Mouse (Mus musculus) lung, postnatal 0 days (tissue): ENCODE results near the gene Fignl1. TPM values are rescaled to one million over a fixed set of nuclear protein-coding genes. Genes with fewer than 3 reads are reported as not detected.
A peak's percentile ranks its signal among the peaks of the same experiment; 100 is the strongest.

Experiments used
- ATAC-seq: fragments of 200-750 bp; cut with Nextera tagmentation; 2 replicates; pipeline ENCODE4 v1.8.0; 2017; ENCODE audit warnings: moderate library complexity
- DNase-seq: peaks from one replicate; pipeline ENCODE4 v3.0.0-alpha.2; 2016; ENCODE audit warnings: low spot score
- H3K27ac ChIP-seq: fragments of 300-500 bp; sonication (generic); 2 replicates; pipeline ENCODE4 v1.5.1; 2014; ENCODE audit warnings: antibody characterized with exemption, mild to moderate bottlenecking, low read length, mixed read lengths
- H3K27me3 ChIP-seq: fragments of 300-500 bp; sonication (generic); replicated peaks from 2 replicates; pipeline ENCODE4 v1.6.1; 2014; ENCODE audit warnings: low read length, mixed read lengths; ENCODE audit not compliant: insufficient read depth
- H3K36me3 ChIP-seq: fragments of 300-500 bp; sonication (generic); 2 replicates; pipeline ENCODE4 v1.6.1; 2014; ENCODE audit warnings: low read length, mixed read lengths; ENCODE audit not compliant: insufficient read depth
- H3K4me1 ChIP-seq: fragments of 300-500 bp; sonication (generic); 2 replicates; pipeline ENCODE4 v1.6.1; 2014; ENCODE audit warnings: antibody characterized with exemption, low read depth, low read length, mixed read lengths; ENCODE audit not compliant: insufficient read depth
- H3K4me2 ChIP-seq: fragments of 300-500 bp; sonication (generic); replicated peaks from 2 replicates; pipeline ENCODE4 v1.6.1; 2014; ENCODE audit warnings: low read depth, mild to moderate bottlenecking, low read length, moderate library complexity, mixed read lengths
- H3K4me3 ChIP-seq: fragments of 300-500 bp; sonication (generic); 2 replicates; pipeline ENCODE4 v1.5.1; 2014; ENCODE audit warnings: low read depth, low read length
- H3K9ac ChIP-seq: fragments of 300-500 bp; sonication (generic); replicated peaks from 2 replicates; pipeline ENCODE4 v1.6.1; 2014; ENCODE audit warnings: low read depth, mild to moderate bottlenecking
- H3K9me3 ChIP-seq: fragments of 300-500 bp; sonication (generic); 2 replicates; pipeline ENCODE4 v1.6.1; 2016; ENCODE audit warnings: low read length, mixed read lengths
- CTCF ChIP-seq: IDR thresholded peaks from 2 replicates; pipeline ENCODE4 v1.5.1; 2016; ENCODE audit warnings: antibody characterized with exemption, mild to moderate bottlenecking
- EP300 ChIP-seq: IDR thresholded peaks from 2 replicates; pipeline ENCODE4 v1.6.1; 2016; ENCODE audit warnings: antibody characterized with exemption, mild to moderate bottlenecking, control low read depth
- WGBS: fragments of 180-500 bp; shearing (Covaris S2); extraction: QIAGEN DNeasy Blood & Tissue Kit; methylation state at CpG from one replicate; pipeline ENCODE4 v1.1.7; 2014; 5-methylcytosine and 5-hydroxymethylcytosine counted together
- polyA plus RNA-seq: library from polyadenylated mRNA; unstranded; fragments of >200 nt; fragmentation: Nextera tagmentation; extraction: Ambion mirVana; gene quantifications from 2 replicates; pipeline ENCODE4 v1.2.1, GENCODE M21; 2015

Fignl1 gene
- polyA plus RNA-seq, 1 experiment from 2014 or later: 4.2 TPM

- 64% methylated on average over 2 of the region's 2 CpGs for WGBS
- DNase-seq: no peak
- Histone ChIP-seq H3K9ac (no peak overlapping the region), H3K9me3 (no peaks in the 10 kb centered on the region), H3K4me2 (no peak overlapping the region), H3K27ac (no peak overlapping the region), H3K4me3 (no peak overlapping the region), H3K4me1 (peaks cover 18% of the 10 kb centered on the region; the same call in 1 of the 2 replicates), H3K36me3 (no peaks in the 10 kb centered on the region), H3K27me3 (no peaks in the 10 kb centered on the region)
- ATAC-seq: no peak
- TF ChIP-seq CTCF: no peak
Observed at GRCm38 (mm10) chr11:11840746-11841145, 32.0 kb upstream of the Fignl1 start.

- DNase-seq (no peak), ATAC-seq (no peak)
- Histone ChIP-seq H3K4me2 (no peak overlapping the region), H3K36me3 (no peaks in the 10 kb centered on the region), H3K4me1 (peaks cover 21% of the 10 kb centered on the region; the same call in 1 of the 2 replicates), H3K9ac (no peak overlapping the region), H3K4me3 (no peak overlapping the region), H3K27me3 (no peaks in the 10 kb centered on the region), H3K27ac (no peak overlapping the region), H3K9me3 (no peaks in the 10 kb centered on the region)
- no peak for TF ChIP-seq CTCF
- TF ChIP-seq EP300: no peak
- WGBS: 85% methylated on average over 7 of the region's 7 CpGs
Observed at GRCm38 (mm10) chr11:11839874-11840273, 31.1 kb upstream of the Fignl1 start.

- 0 out of 2 replicates have a peak, but pooled peaks have one; percentile 22 for ATAC-seq
- H3K4me2 ChIP-seq: no peak overlapping the region; the same call in 1 of the 2 replicates
Observed at GRCm38 (mm10) chr11:11837384-11837783, 28.6 kb upstream of the Fignl1 start.

GRCm38 (mm10) chr11:11836713-11837370, 28.1 kb upstream of the Fignl1 start:
- H3K27me3 ChIP-seq: no peaks in the 10 kb centered on the region
- H3K4me3 ChIP-seq: no peak overlapping the region
- H3K9ac ChIP-seq: no peak overlapping the region
- H3K4me2 ChIP-seq: peak overlapping the region; percentile 43
- H3K27ac ChIP-seq: peak overlapping the region; percentile 57
- DNase-seq: peak; percentile 44
- 8% methylated on average over 18 of the region's 18 CpGs for WGBS
- peak; percentile 73 for ATAC-seq
- TF ChIP-seq EP300 (peak; percentile 43; the same call in 1 of the 2 replicates), CTCF (no peak)
- H3K4me1 ChIP-seq: peaks cover 13% of the 10 kb centered on the region; the same call in 1 of the 2 replicates
- no peaks in the 10 kb centered on the region for H3K36me3 ChIP-seq
- H3K9me3 ChIP-seq: no peaks in the 10 kb centered on the region

More at GRCm38 (mm10) chr11:11837384-11837783, 28.6 kb upstream of the Fignl1 start:
- WGBS: 44% methylated on average over 5 of the region's 5 CpGs
- peak overlapping the region; percentile 57; the same call in 1 of the 2 replicates for H3K27ac ChIP-seq
- H3K9me3 ChIP-seq: no peaks in the 10 kb centered on the region
- peaks cover 10% of the 10 kb centered on the region; the same call in 1 of the 2 replicates for H3K4me1 ChIP-seq
- no peak for TF ChIP-seq EP300
- TF ChIP-seq CTCF: no peak
- no peak for DNase-seq
- no peak overlapping the region for H3K4me3 ChIP-seq
- H3K36me3 ChIP-seq: no peaks in the 10 kb centered on the region
- no peaks in the 10 kb centered on the region for H3K27me3 ChIP-seq
- no peak overlapping the region for H3K9ac ChIP-seq

GRCm38 (mm10) chr11:11836262-11836661, 27.5 kb upstream of the Fignl1 start:
- Histone ChIP-seq H3K27ac (peak overlapping the region; percentile 57), H3K36me3 (no peaks in the 10 kb centered on the region), H3K4me3 (no peak overlapping the region), H3K4me2 (peak overlapping the region; percentile 43; the same call in 1 of the 2 replicates), H3K27me3 (no peaks in the 10 kb centered on the region), H3K9ac (no peak overlapping the region), H3K9me3 (no peaks in the 10 kb centered on the region), H3K4me1 (peaks cover 15% of the 10 kb centered on the region; the same call in 1 of the 2 replicates)
- 36% methylated on average over 8 of the region's 8 CpGs for WGBS
- ATAC-seq: no peak
- TF ChIP-seq EP300: no peak
- TF ChIP-seq CTCF: no peak
- DNase-seq: no peak

- 76% methylated on average over 4 of the region's 4 CpGs for WGBS
- Histone ChIP-seq H3K36me3 (no peaks in the 10 kb centered on the region), H3K4me3 (no peak overlapping the region), H3K9me3 (no peaks in the 10 kb centered on the region), H3K27me3 (no peaks in the 10 kb centered on the region), H3K27ac (peak overlapping the region; percentile 60; the same call in 1 of the 2 replicates), H3K9ac (no peak overlapping the region), H3K4me1 (peaks cover 18% of the 10 kb centered on the region; the same call in 1 of the 2 replicates), H3K4me2 (no peak overlapping the region)
- TF ChIP-seq CTCF: no peak
- no peak for TF ChIP-seq EP300
- ATAC-seq (no peak), DNase-seq (no peak)
Observed at GRCm38 (mm10) chr11:11835791-11836190, 27.0 kb upstream of the Fignl1 start.
